Mouse (Mus musculus) kidney, postnatal 0 days (tissue): Measurements from ENCODE around the gene Gm9936. TPM values are rescaled to one million over a fixed set of nuclear protein-coding genes. Genes with fewer than 3 reads are reported as not detected.

Source experiments
- ATAC-seq: fragments of 200-750 bp; cut with Nextera tagmentation; replicated peaks from 2 replicates; pipeline ENCODE4 v1.8.0; 2017; ENCODE audit warnings: low read depth, moderate number of reproducible peaks, moderate TSS enrichment, moderate library complexity; ENCODE audit not compliant: low FRiP score
- DNase-seq: peaks from one replicate; pipeline ENCODE4 v3.0.0-alpha.2; 2016; ENCODE audit warnings: low spot score
- H3K27ac ChIP-seq: fragments of 300-500 bp; sonication (generic); 2 replicates; pipeline ENCODE4 v1.5.1; 2014; ENCODE audit warnings: mild to moderate bottlenecking
- H3K27me3 ChIP-seq: fragments of 300-500 bp; sonication (generic); 2 replicates; pipeline ENCODE4 v1.6.1; 2014; ENCODE audit warnings: low read length, mixed read lengths; ENCODE audit not compliant: insufficient read depth
- H3K36me3 ChIP-seq: fragments of 300-500 bp; sonication (generic); 2 replicates; pipeline ENCODE4 v1.6.1; 2014; ENCODE audit warnings: low read length, mixed read lengths; ENCODE audit not compliant: insufficient read depth
- H3K4me1 ChIP-seq: fragments of 300-500 bp; sonication (generic); replicated peaks from 2 replicates; pipeline ENCODE4 v1.6.1; 2014; ENCODE audit warnings: antibody characterized with exemption, low read length, mixed read lengths; ENCODE audit not compliant: insufficient read depth
- H3K4me2 ChIP-seq: fragments of 300-500 bp; sonication (generic); 2 replicates; pipeline ENCODE4 v1.6.1; 2014; ENCODE audit warnings: mild to moderate bottlenecking, low read length, moderate library complexity, mixed read lengths
- H3K4me3 ChIP-seq: fragments of 300-500 bp; sonication (generic); replicated peaks from 2 replicates; pipeline ENCODE4 v1.5.1; 2014; ENCODE audit warnings: low read depth, low read length
- H3K9ac ChIP-seq: fragments of 300-500 bp; sonication (generic); 2 replicates; pipeline ENCODE4 v1.6.1; 2014; ENCODE audit warnings: low read depth, low read length
- H3K9me3 ChIP-seq: fragments of 300-500 bp; sonication (generic); replicated peaks from 2 replicates; pipeline ENCODE4 v1.6.1; 2016; ENCODE audit warnings: low read length, inconsistent platforms, mixed read lengths
- CTCF ChIP-seq: IDR thresholded peaks from 2 replicates; pipeline ENCODE4 v1.5.1; 2016; ENCODE audit warnings: antibody characterized with exemption, low read depth, mild to moderate bottlenecking, moderate library complexity
- WGBS: fragments of 180-500 bp; shearing (Covaris S2); extraction: QIAGEN DNeasy Blood & Tissue Kit; methylation state at CpG from one replicate; pipeline ENCODE4 v1.1.7; 2014; 5-methylcytosine and 5-hydroxymethylcytosine counted together
- polyA plus RNA-seq: library from polyadenylated mRNA; unstranded; fragments of >200 nt; fragmentation: Nextera tagmentation; extraction: Ambion mirVana; gene quantifications from 2 replicates; pipeline ENCODE4 v1.2.1, GENCODE M21; 2015

Gene Gm9936
- not detected in 2 replicates for polyA plus RNA-seq

- TF ChIP-seq CTCF, result no peak
- ATAC-seq, result no peak
Observed at GRCm38 (mm10) chr5:114858582-114858981, at the start of gene Gm9936. TSS of gene Gm9936 (minus strand) at chr5:114858682.

GRCm38 (mm10) chr5:114902413-114902812, 43.9 kb upstream of the Gm9936 start:
- peak; percentile 90 for TF ChIP-seq CTCF
- Histone ChIP-seq H3K9me3 (no peaks in the 10 kb centered on the region), H3K9ac (no peak overlapping the region), H3K27ac (no peak overlapping the region), H3K27me3 (no peaks in the 10 kb centered on the region), H3K4me3 (no peak overlapping the region), H3K4me1 (peaks cover 5% of the 10 kb centered on the region; the same call in 1 of the 2 replicates), H3K36me3 (peaks cover 12% of the 10 kb centered on the region; the same call in 1 of the 2 replicates), H3K4me2 (no peak overlapping the region)
- ATAC-seq, result no peak
- peak; percentile 73 for DNase-seq
- 52% methylated on average over 1 of the region's 1 CpGs for WGBS

More at GRCm38 (mm10) chr5:114858582-114858981, at the start of gene Gm9936:
- Histone ChIP-seq H3K9me3 (no peaks in the 10 kb centered on the region), H3K9ac (no peak within 1 kb of the TSS), H3K27me3 (no peaks in the 10 kb centered on the region), H3K27ac (no peak within 1 kb of the TSS), H3K36me3 (no peaks in the 10 kb centered on the region), H3K4me3 (no peak within 1 kb of the TSS), H3K4me1 (0 out of 2 replicates have a peak, but pooled peaks cover 3% of the 10 kb centered on the region), H3K4me2 (peak within 1 kb of the TSS; percentile 42)
- no peak for DNase-seq
- 82% methylated on average over 12 of the region's 12 CpGs for WGBS

GRCm38 (mm10) chr5:114898857-114899256, 40.4 kb upstream of the Gm9936 start:
- no peaks in the 10 kb centered on the region for H3K9me3 ChIP-seq
- DNase-seq (no peak), ATAC-seq (no peak)
- 58% methylated on average over 7 of the region's 7 CpGs for WGBS
- H3K4me1 ChIP-seq, result peaks cover 5% of the 10 kb centered on the region; the same call in 1 of the 2 replicates
- 0 out of 2 replicates have a peak, but pooled peaks cover under 1% of the 10 kb centered on the region for H3K36me3 ChIP-seq
- H3K4me2 ChIP-seq, result peak overlapping the region; percentile 47
- no peak for TF ChIP-seq CTCF
- H3K9ac ChIP-seq, result no peak overlapping the region
- no peak overlapping the region for H3K27ac ChIP-seq
- H3K27me3 ChIP-seq, result no peaks in the 10 kb centered on the region
- 0 out of 2 replicates have a peak overlapping the region, but pooled peaks have one; percentile 9 for H3K4me3 ChIP-seq

- ATAC-seq (no peak; the same call in 1 of the 2 replicates), DNase-seq (peak; percentile 74)
- no peaks in the 10 kb centered on the region for H3K36me3 ChIP-seq
- TF ChIP-seq CTCF, result no peak
- peak overlapping the region; percentile 32; the same call in 1 of the 2 replicates for H3K9ac ChIP-seq
- peak overlapping the region; percentile 47 for H3K4me2 ChIP-seq
- 10% methylated on average over 7 of the region's 7 CpGs for WGBS
- H3K27ac ChIP-seq, result peak overlapping the region; percentile 78
- H3K4me3 ChIP-seq, result peak overlapping the region; percentile 33
- no peaks in the 10 kb centered on the region for H3K9me3 ChIP-seq
- peaks cover 5% of the 10 kb centered on the region; the same call in 1 of the 2 replicates for H3K4me1 ChIP-seq
- H3K27me3 ChIP-seq, result no peaks in the 10 kb centered on the region
Observed at GRCm38 (mm10) chr5:114897374-114897793, 38.9 kb upstream of the Gm9936 start.

- peak within 1 kb of the TSS; percentile 47 for H3K4me2 ChIP-seq
- 63% methylated on average over 13 of the region's 13 CpGs for WGBS
- H3K4me1 ChIP-seq, result peaks cover 5% of the 10 kb centered on the region; the same call in 1 of the 2 replicates
- H3K27ac ChIP-seq, result peak within 1 kb of the TSS; percentile 78
- no peaks in the 10 kb centered on the region for H3K9me3 ChIP-seq
- no peaks in the 10 kb centered on the region for H3K36me3 ChIP-seq
- no peak for TF ChIP-seq CTCF
- H3K4me3 ChIP-seq, result peak within 1 kb of the TSS; percentile 33
- DNase-seq (no peak), ATAC-seq (no peak)
- H3K27me3 ChIP-seq, result no peaks in the 10 kb centered on the region
- peak within 1 kb of the TSS; percentile 32; the same call in 1 of the 2 replicates for H3K9ac ChIP-seq
Observed at GRCm38 (mm10) chr5:114896688-114897373, 38.3 kb upstream of the Gm9936 start, which contains the start of gene Oasl2. TSS of gene Oasl2 (plus strand) at chr5:114896936.

- Histone ChIP-seq H3K36me3 (no peaks in the 10 kb centered on the region), H3K4me2 (no peak overlapping the region), H3K4me3 (no peak overlapping the region), H3K27ac (no peak overlapping the region), H3K9ac (no peak overlapping the region), H3K27me3 (no peaks in the 10 kb centered on the region), H3K9me3 (no peaks in the 10 kb centered on the region), H3K4me1 (peaks cover 5% of the 10 kb centered on the region; the same call in 1 of the 2 replicates)
- ATAC-seq (no peak), DNase-seq (no peak)
- 77% methylated on average over 4 of the region's 4 CpGs for WGBS
- no peak for TF ChIP-seq CTCF
Observed at GRCm38 (mm10) chr5:114895542-114895941, 37.1 kb upstream of the Gm9936 start.
